Mouse (Mus musculus) lung, embryonic 16.5 days (tissue): ENCODE measurements around the gene Fam102b. TPM values are rescaled to one million over a fixed set of nuclear protein-coding genes. Genes with fewer than 3 reads are reported as not detected.

Experiments used
- ATAC-seq: fragments of 200-750 bp; cut with Nextera tagmentation; 2 replicates; pipeline ENCODE4 v1.8.0; 2017; ENCODE audit warnings: low read depth, mild to moderate bottlenecking, moderate library complexity
- H3K27ac ChIP-seq: fragments of 300-500 bp; sonication (generic); 2 replicates; pipeline ENCODE4 v1.5.1; 2014; ENCODE audit warnings: mild to moderate bottlenecking, control low read depth, low read length
- H3K27me3 ChIP-seq: fragments of 300-500 bp; sonication (generic); 2 replicates; pipeline ENCODE4 v1.6.1; 2014; ENCODE audit warnings: low read depth, low read length, mixed read lengths; ENCODE audit not compliant: control insufficient read depth, insufficient read depth
- H3K36me3 ChIP-seq: fragments of 300-500 bp; sonication (generic); 2 replicates; pipeline ENCODE4 v1.6.1; 2014; ENCODE audit warnings: low read length; ENCODE audit not compliant: control insufficient read depth, insufficient read depth
- H3K4me1 ChIP-seq: fragments of 300-500 bp; sonication (generic); replicated peaks from 2 replicates; pipeline ENCODE4 v1.6.1; 2014; ENCODE audit warnings: low read length, mixed read lengths; ENCODE audit not compliant: control insufficient read depth, insufficient read depth
- H3K4me2 ChIP-seq: fragments of 300-500 bp; sonication (generic); 2 replicates; pipeline ENCODE4 v1.6.1; 2014; ENCODE audit warnings: low read depth, low read length, control low read depth
- H3K4me3 ChIP-seq: fragments of 300-500 bp; sonication (generic); 2 replicates; pipeline ENCODE4 v1.5.1; 2014; ENCODE audit warnings: mild to moderate bottlenecking, low read length, control low read depth
- H3K9ac ChIP-seq: fragments of 300-500 bp; sonication (generic); 2 replicates; pipeline ENCODE4 v1.6.1; 2014; ENCODE audit warnings: low read length, control low read depth
- H3K9me3 ChIP-seq: fragments of 300-500 bp; sonication (generic); 2 replicates; pipeline ENCODE4 v1.6.1; 2016; ENCODE audit warnings: low read length; ENCODE audit not compliant: control insufficient read depth
- WGBS: fragments of 180-500 bp; shearing (Covaris S2); extraction: QIAGEN DNeasy Blood & Tissue Kit; methylation state at CpG from one replicate; pipeline ENCODE4 v1.1.7; 2014; 5-methylcytosine and 5-hydroxymethylcytosine counted together
- polyA plus RNA-seq: library from polyadenylated mRNA; unstranded; fragments of >200 nt; fragmentation: Nextera tagmentation; extraction: Ambion mirVana; gene quantifications from 2 replicates; pipeline ENCODE4 v1.2.1, GENCODE M21; 2015

Gene Fam102b
- polyA plus RNA-seq, 1 experiment from 2014 or later = 5.5 TPM

GRCm38 (mm10) chr3:108957976-108958375, 69.4 kb downstream of the Fam102b start:
- H3K4me1 ChIP-seq = peaks cover 11% of the 10 kb centered on the region
- H3K36me3 ChIP-seq = no peaks in the 10 kb centered on the region
- no peak overlapping the region for H3K9ac ChIP-seq
- H3K4me2 ChIP-seq = no peak overlapping the region
- no peak overlapping the region for H3K27ac ChIP-seq
- no peaks in the 10 kb centered on the region for H3K27me3 ChIP-seq
- no peak overlapping the region for H3K4me3 ChIP-seq
- peak; percentile 46; the same call in 1 of the 2 replicates for ATAC-seq
- no peaks in the 10 kb centered on the region for H3K9me3 ChIP-seq

DNA sequence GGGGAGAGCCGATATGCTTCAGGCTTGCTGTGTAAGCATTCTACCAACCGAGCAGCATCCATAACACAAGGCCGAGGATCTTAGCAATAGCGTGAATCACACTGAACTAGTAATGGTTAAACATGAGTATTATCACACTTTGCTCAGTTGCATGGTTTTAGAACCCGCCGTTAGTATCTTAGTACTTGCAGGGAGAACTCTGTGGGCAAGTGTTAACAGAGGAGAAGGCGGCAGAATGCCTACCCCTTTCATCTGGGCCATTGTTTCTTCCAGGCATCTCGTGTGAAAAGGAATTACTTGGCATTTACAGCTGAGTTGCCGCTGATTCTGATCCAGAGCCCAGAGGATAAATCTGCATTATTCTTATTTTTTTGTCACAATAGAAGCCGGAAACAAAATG, 86.4 kb downstream of the Fam102b start:
- Histone ChIP-seq H3K9ac (no peak overlapping the region), H3K9me3 (no peaks in the 10 kb centered on the region), H3K4me1 (no peaks in the 10 kb centered on the region), H3K4me2 (no peak overlapping the region), H3K4me3 (no peak overlapping the region), H3K27me3 (no peaks in the 10 kb centered on the region), H3K27ac (no peak overlapping the region), H3K36me3 (no peaks in the 10 kb centered on the region)
- 86% methylated on average over 10 of the region's 10 CpGs for WGBS
- ATAC-seq = no peak

- Histone ChIP-seq H3K4me1 (no peaks in the 10 kb centered on the region), H3K9me3 (no peaks in the 10 kb centered on the region), H3K27ac (no peak within 1 kb of the TSS), H3K9ac (no peak within 1 kb of the TSS), H3K4me2 (peak within 1 kb of the TSS; percentile 59), H3K4me3 (peak within 1 kb of the TSS; percentile 37), H3K27me3 (no peaks in the 10 kb centered on the region), H3K36me3 (no peaks in the 10 kb centered on the region)
- 48% methylated on average over 42 of the region's 59 CpGs for WGBS
- ATAC-seq = peak; percentile 72; the same call in 1 of the 2 replicates
These were observed 87.3 kb downstream of the Fam102b start, which contains the start of gene Gm9857 for GRCm38 (mm10) chr3:108940001-108940633. TSS of gene Gm9857 (minus strand) at chr3:108940445.

GRCm38 (mm10) chr3:108939573-108939972, 87.8 kb downstream of the Fam102b start, which contains the start of gene Henmt1:
TSS of gene Henmt1 (plus strand) at chr3:108939873.
- no peaks in the 10 kb centered on the region for H3K4me1 ChIP-seq
- peak within 1 kb of the TSS; percentile 59 for H3K4me2 ChIP-seq
- no peak within 1 kb of the TSS for H3K27ac ChIP-seq
- H3K4me3 ChIP-seq = peak within 1 kb of the TSS; percentile 37
- no peak for ATAC-seq
- no peaks in the 10 kb centered on the region for H3K27me3 ChIP-seq
- no peak within 1 kb of the TSS for H3K9ac ChIP-seq
- no peaks in the 10 kb centered on the region for H3K9me3 ChIP-seq
- 76% methylated on average over 5 of the region's 5 CpGs for WGBS
- H3K36me3 ChIP-seq = no peaks in the 10 kb centered on the region

DNA sequence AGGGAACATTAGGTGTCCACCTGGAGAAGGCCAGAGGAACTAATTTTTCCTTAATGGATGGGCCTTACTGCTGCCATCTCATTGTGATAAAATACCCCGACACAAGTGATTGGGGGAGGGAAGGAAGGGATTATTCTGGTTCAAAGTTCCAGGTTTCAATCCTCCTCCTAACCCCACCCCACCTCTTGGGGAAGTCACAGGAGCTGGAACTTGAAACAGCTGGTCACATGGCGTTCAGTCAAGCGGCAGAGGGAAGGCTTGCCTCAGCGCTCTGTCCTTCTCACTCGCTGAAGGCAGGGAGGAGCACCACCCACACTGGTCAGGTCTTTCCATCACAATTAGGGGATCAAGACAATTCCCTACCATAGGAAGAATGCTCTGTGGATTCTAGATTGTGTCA, 88.7 kb downstream of the Fam102b start:
- ATAC-seq = no peak
- WGBS = 96% methylated on average over 5 of the region's 5 CpGs
- Histone ChIP-seq H3K4me3 (no peak overlapping the region), H3K36me3 (no peaks in the 10 kb centered on the region), H3K4me2 (no peak overlapping the region), H3K9ac (no peak overlapping the region), H3K27ac (no peak overlapping the region), H3K9me3 (no peaks in the 10 kb centered on the region), H3K27me3 (no peaks in the 10 kb centered on the region), H3K4me1 (no peaks in the 10 kb centered on the region)

DNA sequence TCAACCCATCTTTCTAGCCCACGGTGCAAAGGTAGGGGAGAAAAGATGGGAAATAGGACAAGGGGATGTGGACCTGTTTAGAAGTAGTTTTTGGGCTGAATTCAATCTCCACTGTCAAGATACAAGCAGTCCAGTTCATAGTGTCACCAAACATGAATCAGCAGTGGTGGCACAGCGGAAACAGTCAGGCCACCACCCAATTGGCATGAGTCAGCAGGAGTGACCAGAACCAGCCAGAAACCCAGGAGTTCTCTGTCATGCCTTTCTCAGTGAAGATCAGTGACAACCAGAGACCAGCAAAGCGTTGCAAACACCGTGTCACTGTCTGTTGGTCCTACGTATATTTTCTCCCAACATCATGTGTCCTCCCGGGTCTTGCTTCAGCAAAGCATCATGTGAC, 93.8 kb downstream of the Fam102b start:
- no peak for ATAC-seq

GRCm38 (mm10) chr3:108926308-108926707, 101.1 kb downstream of the Fam102b start:
- no peak overlapping the region for H3K27ac ChIP-seq
- no peaks in the 10 kb centered on the region for H3K9me3 ChIP-seq
- no peak overlapping the region for H3K9ac ChIP-seq
- no peaks in the 10 kb centered on the region for H3K36me3 ChIP-seq
- no peaks in the 10 kb centered on the region for H3K27me3 ChIP-seq
- 76% methylated on average over 1 of the region's 1 CpGs for WGBS
- H3K4me1 ChIP-seq = no peaks in the 10 kb centered on the region
- no peak overlapping the region for H3K4me3 ChIP-seq
- ATAC-seq = no peak
- H3K4me2 ChIP-seq = no peak overlapping the region

More for the DNA sequence above, 93.8 kb downstream of the Fam102b start:
- Histone ChIP-seq H3K4me1 (no peaks in the 10 kb centered on the region), H3K36me3 (no peaks in the 10 kb centered on the region), H3K4me2 (no peak overlapping the region), H3K27me3 (no peaks in the 10 kb centered on the region), H3K9me3 (no peaks in the 10 kb centered on the region), H3K4me3 (no peak overlapping the region), H3K27ac (no peak overlapping the region), H3K9ac (no peak overlapping the region)
- 92% methylated on average over 6 of the region's 6 CpGs for WGBS

GRCm38 (mm10) chr3:108925677-108926076, 101.7 kb downstream of the Fam102b start:
- H3K27ac ChIP-seq = no peak overlapping the region
- H3K4me3 ChIP-seq = no peak overlapping the region
- H3K4me2 ChIP-seq = no peak overlapping the region
- no peak for ATAC-seq
- no peaks in the 10 kb centered on the region for H3K27me3 ChIP-seq
- H3K9me3 ChIP-seq = no peaks in the 10 kb centered on the region
- H3K9ac ChIP-seq = no peak overlapping the region
- WGBS = 82% methylated on average over 4 of the region's 4 CpGs
- no peaks in the 10 kb centered on the region for H3K4me1 ChIP-seq
- no peaks in the 10 kb centered on the region for H3K36me3 ChIP-seq

DNA sequence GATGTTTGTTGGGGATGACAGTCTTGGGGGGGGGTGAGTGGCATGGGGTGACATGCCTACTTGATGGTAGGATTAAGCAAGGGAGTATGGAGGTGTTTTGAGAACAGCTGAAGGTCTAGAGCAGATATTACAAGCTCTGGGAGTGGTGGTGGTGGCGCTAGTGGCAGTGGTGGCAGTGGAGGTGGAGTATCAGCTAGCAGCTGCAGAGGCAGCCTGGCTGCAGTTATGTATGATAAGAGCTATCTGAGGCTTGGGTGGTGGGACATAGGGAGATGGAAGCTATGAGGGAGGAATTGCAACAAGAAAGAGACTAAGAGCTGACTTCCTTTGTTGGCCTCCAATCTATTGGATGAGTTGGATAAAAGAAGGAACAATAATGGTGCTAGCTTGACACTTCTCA, 105.6 kb downstream of the Fam102b start:
- Histone ChIP-seq H3K9me3 (no peaks in the 10 kb centered on the region), H3K4me2 (no peak overlapping the region), H3K4me1 (no peaks in the 10 kb centered on the region), H3K9ac (no peak overlapping the region), H3K27me3 (no peaks in the 10 kb centered on the region), H3K36me3 (no peaks in the 10 kb centered on the region), H3K4me3 (no peak overlapping the region), H3K27ac (no peak overlapping the region)
- no peak for ATAC-seq
- 95% methylated on average over 1 of the region's 1 CpGs for WGBS
